Mouse (Mus musculus) brain, adult 2 months (tissue): ENCODE measurements around the gene Ifnar1.
"Not testable (repeated sequence)": the region's sequence is repeated elsewhere in the genome, so short reads cannot be mapped to it uniquely, and the experiment has no call there.

Source experiments
- DNase-seq: peaks from one replicate; pipeline ENCODE4 v3.0.0; 2011; ENCODE audit warnings: low read depth, low spot score

The Ifnar1 gene

DNA sequence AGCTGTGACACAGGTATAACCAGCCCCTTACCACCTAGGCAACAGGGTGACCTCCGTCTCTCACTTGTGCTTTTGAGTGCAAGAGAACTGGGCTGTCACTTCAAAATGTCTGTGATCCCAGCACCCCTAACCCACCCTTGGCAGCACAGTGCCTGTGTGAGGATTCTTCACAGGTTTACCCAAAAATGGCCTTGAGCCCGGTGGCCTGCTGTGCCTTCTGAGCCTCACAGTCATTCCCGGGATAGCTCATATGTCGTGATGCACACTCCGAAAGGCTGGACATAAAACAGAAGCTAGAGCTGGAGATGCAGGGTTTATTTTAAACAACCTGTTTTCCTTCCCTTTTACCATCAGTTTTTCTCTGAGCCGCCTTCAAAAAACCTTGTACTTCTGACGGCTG is 19.7 kb downstream of the Ifnar1 start:
- DNase-seq: peak; percentile 53

DNA sequence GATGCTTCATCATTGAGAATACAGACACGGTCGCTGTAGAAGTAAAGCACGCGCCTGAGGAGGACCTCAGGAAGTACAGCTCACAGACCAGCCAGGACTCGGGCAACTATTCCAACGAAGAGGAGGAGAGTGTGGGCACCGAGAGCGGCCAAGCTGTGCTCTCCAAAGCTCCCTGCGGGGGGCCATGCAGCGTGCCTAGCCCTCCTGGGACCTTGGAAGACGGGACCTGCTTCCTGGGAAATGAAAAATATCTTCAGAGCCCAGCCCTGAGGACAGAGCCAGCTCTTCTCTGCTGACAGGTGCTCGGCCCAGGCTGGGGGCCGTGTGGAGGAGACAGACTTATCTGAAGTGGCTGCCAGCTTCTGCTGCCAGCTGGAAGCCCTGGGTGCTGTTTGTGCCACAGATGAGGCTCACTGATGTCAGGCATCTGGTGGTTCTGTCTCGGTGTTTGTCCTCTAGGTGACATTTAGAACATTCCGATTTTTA is 20.1 kb downstream of the Ifnar1 start:
- DNase-seq: peak; percentile 81

DNA sequence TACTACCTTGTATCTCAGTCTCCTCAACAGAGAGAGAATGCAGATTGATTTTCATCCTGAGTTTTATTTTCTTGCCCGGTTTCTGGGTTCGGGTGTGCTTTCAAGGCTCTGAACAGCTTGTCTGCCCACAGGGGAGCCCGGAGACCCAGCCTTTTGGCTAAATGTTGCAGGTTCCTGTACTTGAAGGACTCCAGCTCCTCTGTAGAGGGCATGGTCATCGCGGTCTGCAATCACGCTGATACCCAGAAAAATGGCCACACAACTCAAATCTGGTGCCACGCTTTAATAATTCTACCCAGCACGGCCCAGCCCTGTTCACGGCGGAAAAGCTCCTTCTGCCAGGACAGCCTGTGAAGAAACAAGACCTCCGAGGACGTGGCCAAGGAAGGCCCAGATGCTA is 21.4 kb downstream of the Ifnar1 start:
- DNase-seq: peak; percentile 59

- peak; percentile 91 for DNase-seq
Measured at GRCm38 (mm10) chr16:91512161-91512787, 27.2 kb downstream of the Ifnar1 start.

DNA sequence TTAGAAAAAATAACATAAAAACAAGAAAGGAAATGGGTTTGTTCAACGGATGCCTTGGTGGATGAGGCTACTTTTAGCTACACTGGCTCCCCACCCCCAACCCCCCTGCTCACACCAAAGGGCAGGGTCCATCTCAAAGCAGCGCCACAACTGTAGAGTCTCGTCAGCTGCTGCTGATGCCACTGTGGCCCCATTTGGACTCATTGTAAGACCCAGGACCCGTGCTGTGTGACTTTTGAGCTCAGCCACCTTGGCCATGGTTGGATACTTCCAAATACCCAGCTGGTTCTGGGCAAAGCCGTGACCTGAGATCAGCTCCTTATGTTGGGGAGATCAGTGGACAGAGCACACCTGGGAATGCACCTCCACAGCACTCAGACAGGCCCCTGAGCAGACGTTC is 28.1 kb downstream of the Ifnar1 start:
- DNase-seq: no peak

DNA sequence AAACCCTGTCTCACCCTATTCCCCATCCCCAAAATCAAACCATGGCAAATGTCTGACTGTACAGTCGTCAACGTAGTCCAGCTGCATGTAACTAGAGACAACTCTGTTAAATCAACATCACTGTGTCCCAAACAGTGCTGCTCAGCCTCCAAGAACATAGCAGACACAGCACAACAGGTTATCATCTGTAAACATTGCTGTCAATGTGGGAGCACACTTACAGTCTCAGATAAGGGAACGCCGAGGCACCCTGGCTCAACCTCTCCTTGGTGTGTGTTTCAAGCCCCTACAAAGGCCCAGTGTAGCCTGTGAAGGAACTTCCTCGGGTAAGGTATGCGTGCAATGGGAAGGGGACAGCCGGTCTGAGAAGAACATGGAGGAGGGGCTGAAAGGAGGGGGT is 32.0 kb downstream of the Ifnar1 start:
- no peak for DNase-seq

DNA sequence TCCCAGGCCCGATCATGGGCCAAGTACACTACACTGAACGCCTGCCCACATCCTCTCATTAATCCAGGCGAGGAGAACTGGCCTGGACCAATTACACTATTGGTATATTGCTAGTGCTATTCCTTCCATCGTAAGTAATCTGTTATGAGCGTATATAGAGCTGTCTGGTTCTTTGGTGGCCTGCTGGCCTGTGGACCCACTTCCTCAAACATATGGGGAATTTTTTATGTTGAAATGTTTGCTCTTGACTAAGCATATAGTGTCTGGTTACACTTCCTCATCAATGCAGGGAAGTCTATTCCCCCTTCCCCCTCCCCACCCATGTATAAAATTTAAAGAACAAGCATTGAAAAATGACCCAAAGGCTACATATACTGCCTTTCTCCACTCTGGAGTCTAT is 37.0 kb downstream of the Ifnar1 start:
- DNase-seq: no peak

DNA sequence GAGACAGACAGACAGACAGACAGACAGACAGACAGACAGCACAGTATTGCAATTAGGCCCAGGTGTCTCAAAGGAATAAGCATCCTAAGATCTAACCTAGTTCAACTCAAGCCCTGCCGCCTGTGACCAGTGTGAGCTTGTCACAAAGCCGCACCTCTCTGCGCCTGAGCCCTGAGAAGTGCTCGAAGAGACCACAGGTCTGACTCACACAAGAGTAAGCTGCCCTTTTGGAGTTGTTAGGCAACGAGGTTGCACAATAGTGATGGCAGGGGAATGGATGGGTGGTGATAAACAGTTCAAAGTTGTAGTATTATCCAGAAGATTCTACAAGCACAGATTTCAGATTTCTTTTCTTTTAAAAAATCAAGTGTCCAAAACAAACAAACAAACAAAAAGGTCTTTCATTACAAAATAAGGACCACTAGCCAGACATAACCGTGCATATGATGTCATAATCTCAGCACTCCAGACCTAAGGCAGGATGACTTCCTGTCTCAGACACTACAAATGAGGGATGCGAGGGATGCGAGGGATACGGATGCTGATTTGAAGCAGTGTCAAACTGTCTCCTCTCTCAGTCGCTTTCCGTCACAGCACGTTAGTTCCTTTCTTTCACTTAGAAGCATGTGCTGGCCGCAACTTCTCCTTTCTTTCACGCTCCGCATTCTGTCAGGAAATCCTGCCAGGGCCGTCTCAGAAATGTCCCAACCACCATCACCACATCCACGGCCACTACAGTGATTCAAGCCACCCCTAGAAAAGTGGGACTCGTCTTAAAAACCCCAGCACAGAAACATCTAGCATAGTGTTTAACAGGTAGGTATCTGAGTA is 37.7 kb downstream of the Ifnar1 start:
- DNase-seq: peak; percentile 46

GRCm38 (mm10) chr16:91524206-91524605 is 39.2 kb downstream of the Ifnar1 start:
- DNase-seq: no peak

DNA sequence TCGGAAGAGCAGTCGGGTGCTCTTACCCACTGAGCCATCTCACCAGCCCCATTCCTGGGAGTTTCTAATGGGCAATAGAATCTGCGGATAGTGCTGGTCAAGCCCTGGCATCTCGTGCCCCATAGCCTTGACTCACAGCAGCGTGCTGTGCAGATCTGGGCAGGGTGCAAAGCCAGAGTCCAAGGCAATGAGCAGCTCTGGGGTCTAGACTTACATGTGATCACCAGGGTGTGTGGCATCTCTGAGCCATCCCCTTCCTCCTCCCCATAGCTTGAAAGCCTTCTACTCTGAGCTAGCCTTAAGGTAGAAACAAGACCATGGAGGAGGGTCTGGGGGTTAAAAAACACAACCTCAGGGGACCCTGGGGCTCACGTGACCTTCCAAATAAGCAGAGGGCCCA is 41.2 kb downstream of the Ifnar1 start:
- DNase-seq: no peak

- peak; percentile 47 for DNase-seq
Measured at GRCm38 (mm10) chr16:91527051-91527450, 42.0 kb downstream of the Ifnar1 start.

DNA sequence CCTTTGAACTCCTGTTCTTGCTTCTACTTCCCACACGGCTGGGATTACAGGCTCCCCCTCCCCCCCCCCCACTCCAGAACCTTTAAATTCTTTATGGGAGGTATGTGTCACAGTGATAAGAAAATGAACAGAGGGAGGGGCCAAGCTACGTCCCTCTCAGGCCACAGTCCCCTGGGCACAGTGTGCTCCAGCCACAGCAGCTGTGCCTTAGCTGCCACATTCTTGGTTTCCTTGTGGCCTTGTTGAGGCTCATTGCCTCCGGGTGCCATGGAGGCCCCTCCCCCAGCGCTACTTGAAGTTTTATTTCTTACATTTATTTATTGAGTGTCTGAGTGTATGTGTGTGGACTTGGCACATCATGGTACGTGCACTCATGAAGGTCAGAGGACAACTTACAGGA is 42.5 kb downstream of the Ifnar1 start:
- no peak for DNase-seq

- no peak for DNase-seq
Measured at GRCm38 (mm10) chr16:91528578-91528977, 43.5 kb downstream of the Ifnar1 start.

DNA sequence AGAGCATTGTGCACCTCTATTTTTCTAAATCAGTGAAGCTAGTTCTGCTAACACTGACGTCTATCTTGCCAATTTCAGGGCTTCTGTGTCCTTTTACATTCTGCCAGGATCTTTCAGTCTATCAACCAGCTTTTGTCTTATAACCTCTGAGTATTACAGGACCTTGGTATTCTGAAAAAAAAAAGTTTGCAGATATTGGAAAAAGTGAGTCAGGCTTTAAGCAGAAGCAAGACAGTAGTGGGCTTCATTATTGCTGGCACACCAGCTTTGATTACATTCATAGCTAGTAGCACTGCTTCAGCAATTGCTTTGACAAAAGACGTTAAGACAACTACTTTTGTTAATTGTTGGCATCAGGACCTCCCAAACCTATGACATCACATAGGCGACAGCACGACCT is 45.8 kb downstream of the Ifnar1 start:
- DNase-seq: not testable (repeated sequence)

- DNase-seq: peak; percentile 54
Measured at GRCm38 (mm10) chr16:91531856-91532255, 46.8 kb downstream of the Ifnar1 start.

GRCm38 (mm10) chr16:91532429-91532828 is 47.4 kb downstream of the Ifnar1 start:
- DNase-seq: no peak

GRCm38 (mm10) chr16:91533097-91534001 is 48.3 kb downstream of the Ifnar1 start:
- DNase-seq: peak; percentile 47

DNA sequence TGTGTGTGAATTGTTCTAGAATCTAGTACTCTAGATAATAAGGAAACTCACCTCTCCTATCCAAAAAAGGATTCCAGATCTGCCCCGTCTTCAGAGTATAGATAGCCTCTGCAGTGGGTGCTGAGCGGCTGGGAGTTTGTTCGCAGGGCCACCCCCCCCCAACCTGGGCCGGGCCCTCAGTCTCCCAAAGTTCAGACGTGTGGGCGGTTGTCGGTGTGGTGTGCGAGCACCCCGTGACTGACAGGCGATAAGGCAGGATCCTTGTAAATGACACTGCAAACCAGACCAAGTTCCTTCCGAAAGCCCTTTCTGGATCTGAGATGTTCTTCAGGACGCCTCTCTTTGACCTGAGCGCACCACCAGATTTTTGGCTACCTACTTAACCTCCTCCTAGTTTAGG is 49.4 kb downstream of the Ifnar1 start:
- DNase-seq: peak; percentile 99

DNA sequence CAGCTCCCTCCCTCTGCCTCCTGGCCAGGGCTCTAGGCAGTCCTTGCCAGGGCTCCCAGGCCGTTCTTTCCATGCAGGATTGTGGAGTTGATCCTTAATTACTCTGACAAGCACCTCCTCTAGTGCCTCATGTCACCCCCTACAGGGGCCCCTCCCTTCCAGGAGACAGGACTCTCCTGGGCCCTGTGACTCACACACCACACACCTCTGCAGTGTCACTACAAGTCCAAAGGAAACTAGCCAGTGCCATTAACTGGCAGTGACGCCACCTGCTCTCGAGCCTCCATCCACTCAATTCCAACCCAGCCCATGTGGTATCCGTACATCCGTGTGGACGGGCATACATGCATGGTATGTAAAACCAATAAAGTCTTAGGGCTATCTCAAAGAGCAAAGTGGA is 49.9 kb downstream of the Ifnar1 start:
- DNase-seq: no peak

DNA sequence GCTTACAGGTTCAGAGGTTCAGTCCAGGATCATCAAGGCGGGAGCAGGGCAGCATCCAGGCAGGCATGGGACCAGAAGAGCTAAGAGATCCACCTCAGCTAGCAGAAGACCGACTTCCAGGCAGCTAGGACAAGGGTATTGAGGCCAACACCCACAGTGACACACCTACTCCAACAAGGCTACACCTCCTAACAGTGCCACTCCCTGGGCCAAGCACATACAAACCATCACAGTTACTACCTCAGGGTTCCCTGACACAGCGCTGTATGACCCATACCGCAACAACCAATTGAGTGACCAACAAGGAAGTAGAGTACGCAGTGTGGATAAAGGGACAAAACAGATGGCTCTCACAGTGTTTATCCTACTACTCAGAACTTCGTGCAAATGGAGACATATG is 51.3 kb downstream of the Ifnar1 start:
- DNase-seq: no peak

- no peak for DNase-seq
Measured at GRCm38 (mm10) chr16:91537065-91537464, 52.0 kb downstream of the Ifnar1 start.

DNA sequence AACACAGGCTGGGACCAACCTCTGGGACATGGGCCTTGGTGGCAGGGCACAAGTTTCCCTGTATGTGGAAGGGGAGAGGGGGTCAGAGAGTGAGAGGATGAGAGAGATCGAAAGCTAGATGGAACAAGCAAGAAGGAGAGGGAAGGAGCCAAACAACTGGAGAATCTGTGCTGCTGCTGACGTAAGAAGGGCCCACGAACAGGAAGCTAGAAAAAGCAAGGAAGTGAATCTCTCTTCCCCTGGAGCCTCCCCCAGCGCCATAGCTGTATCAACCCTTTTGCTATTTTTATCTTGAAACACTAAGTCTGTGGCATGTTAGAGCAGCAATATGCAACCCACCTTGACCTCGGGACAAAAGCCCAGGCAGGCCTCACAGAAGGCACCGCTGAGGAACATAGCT is 53.0 kb downstream of the Ifnar1 start:
- DNase-seq: peak; percentile 17
